Mouse (Mus musculus) gastrocnemius, postnatal 25 days (tissue): ENCODE measurements around the gene Olfr54. TPM values are rescaled to one million over a fixed set of nuclear protein-coding genes. Genes with fewer than 3 reads are reported as not detected.
A peak's percentile ranks its signal among the peaks of the same experiment; 100 is the strongest.
"Not testable (repeated sequence)": the region's sequence is repeated elsewhere in the genome, so short reads cannot be mapped to it uniquely, and the experiment has no call there.

ENCODE experiments used
- DNase-seq: peaks from one replicate; pipeline ENCODE4 v3.0.0; 2022
- long read RNA-seq, 2 experiments: library from polyadenylated mRNA; stranded (forward); transcript quantifications; one replicate each; pipeline ENCODE4 v2.0.0; 2021
- total RNA-seq, 2 experiments: library from RNA; stranded (reverse); gene quantifications; 1 replicate in 1 of 2; 2 replicates in 1 of 2; pipeline ENCODE4 v1.2.3; 2021

The Olfr54 gene
- not detected for total RNA-seq
- long read RNA-seq, experiment 1 = 0 reads
- long read RNA-seq, experiment 2 = 0 reads

DNA sequence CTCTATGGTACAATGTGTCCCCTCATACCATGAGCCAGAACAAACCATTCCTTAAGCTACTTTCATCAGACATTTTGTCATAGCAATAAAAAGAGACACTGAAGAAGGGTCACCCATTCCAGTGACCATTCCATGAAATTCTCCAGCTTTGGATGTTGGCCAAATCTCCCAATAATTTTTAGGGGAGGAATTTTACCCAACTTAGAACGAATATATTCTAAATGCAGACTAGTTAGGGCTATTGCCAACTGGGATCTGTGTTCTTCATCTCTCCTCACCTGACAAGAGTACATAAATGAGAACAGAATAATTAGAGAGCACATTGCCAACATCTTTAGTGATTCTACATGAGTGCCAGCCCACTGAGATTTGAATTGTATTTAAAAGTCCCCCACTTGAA is at the start of gene Olfr54:
Gene Olfr54, plus strand, starts transcription at position 301 of the 400 bp plus-strand sequence.
- DNase-seq = no peak

GRCm38 (mm10) chr11:50964886-50965285 is 49.1 kb upstream of the Olfr54 start:
- no peak for DNase-seq

DNA sequence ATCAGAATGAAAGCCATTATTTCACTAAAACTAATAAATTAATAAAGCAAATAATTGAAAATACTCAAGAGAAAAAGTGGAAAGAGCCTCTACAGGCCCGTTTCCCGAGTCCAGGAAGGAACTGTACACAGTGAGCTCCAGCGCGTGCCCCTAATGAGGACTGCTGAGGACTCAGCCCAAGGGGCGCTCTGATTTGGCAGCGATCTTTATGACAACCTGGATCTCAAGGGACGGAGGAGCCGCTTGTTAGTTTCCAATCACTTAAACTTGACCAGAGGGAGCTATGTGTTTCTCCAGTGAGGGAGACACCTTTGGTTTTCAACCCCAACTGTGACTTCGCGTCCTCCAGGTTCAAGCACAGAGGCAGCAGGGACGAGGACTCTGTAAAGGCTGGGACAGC is 47.8 kb upstream of the Olfr54 start, which contains the start of gene Olfr1378:
Gene Olfr1378, plus strand, starts transcription at position 301 of the 400 bp plus-strand sequence.
- no peak for DNase-seq

DNA sequence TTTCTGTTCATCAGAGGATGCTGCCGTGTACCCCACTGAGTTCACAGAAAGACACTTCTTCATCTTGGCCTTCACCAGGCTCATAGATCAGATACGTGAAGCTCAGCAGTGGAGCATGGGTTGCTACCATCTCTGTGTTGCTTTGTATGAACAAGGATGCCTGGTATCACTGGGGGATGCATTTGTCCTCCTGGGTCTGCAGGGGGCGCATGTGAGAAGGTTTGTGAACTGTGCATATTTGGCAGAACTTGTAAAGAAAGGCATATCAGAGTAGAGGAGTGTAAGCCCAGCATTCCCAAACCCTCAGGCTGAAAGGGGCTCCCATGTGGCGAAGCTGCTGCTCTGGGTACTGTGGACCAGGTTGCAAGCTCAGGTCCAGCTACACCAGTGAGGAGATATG is 36.8 kb upstream of the Olfr54 start:
- DNase-seq = no peak

DNA sequence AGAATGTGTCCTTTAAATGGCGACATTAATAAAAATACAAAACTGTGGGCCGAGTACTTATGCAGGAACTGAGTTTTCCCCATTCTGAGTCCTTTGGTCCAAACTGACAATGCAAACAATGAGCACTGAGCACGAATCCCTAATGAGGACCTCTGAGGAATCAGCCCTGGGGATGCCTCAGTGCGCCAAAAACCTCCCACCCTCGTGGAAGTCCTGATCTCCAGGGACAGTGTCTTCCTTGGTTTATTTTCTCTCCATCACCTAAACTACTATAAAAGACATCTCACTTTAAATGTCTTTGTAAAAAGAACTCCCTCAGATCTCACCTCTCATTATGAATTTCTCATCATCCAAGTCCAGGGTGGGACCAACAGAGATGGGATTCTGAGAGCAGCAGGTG is 32.4 kb upstream of the Olfr54 start, which contains the start of gene Olfr1377:
Gene Olfr1377, plus strand, starts transcription at position 301 of the 400 bp plus-strand sequence.
- DNase-seq = no peak

DNA sequence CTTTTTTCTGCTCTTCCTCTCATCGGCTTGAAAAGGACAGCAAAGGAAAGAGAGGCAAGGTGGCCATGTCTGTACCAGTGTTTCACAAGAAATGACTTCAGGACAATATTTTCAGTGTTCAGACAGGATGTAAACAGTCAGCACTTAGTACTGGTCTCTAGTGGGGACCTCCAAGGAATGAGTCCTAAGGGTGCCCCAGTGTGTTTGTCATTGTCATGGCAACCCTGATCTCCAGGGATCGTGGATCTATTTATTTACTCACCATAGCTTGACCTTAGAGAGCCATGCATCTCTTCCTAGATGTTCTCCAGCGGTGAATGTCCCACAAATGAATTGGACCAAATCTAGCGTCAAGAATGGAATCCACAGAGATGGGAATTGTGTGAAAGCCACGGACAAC is 10.7 kb upstream of the Olfr54 start, which contains the start of gene Olfr51:
Gene Olfr51, plus strand, starts transcription at position 301 of the 400 bp plus-strand sequence.
- no peak for DNase-seq

DNA sequence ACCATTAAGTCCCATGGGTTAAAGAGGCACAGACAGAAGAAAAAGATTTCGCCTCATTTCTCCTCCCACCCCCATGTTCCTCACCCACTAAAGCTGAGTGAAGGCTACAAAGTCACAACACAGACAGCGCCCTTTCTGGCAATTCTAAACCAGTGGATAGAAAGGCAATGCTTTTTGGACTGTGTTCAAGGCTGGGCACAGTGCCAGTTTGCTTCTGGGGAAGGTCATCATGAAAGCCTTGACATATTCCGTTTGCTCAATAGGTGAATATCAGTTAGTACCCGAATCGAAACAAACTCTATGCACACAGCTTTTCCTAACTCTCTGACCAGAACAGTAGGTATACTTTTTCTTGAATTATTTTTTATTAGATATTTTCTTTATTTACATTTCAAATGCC is 2.2 kb upstream of the Olfr54 start:
- no peak for DNase-seq

- DNase-seq = no peak
Measured at GRCm38 (mm10) chr11:51016341-51016740, 2.3 kb downstream of the Olfr54 start.

DNA sequence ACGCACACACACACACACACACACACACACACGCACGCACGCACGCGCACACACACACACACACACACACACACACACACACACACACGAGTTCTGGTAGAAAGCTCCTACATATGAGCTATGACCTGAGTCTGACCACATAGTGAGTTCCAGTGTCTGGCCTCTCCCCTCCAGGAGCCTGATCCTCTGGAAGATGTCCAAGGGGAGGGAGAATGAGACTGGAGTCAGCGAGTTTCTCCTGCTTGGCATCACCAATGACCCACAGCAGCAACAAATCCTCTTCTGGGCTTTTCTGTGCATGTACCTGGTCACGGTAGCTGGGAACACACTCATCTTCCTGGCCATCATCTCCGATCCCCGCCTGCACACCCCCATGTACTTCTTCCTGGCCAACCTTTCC is 12.8 kb downstream of the Olfr54 start:
- not testable (repeated sequence) for DNase-seq

- not testable (repeated sequence) for DNase-seq
Measured at GRCm38 (mm10) chr11:51029381-51029780, 15.3 kb downstream of the Olfr54 start.

- no peak for DNase-seq
Measured at GRCm38 (mm10) chr11:51030225-51030624, 16.2 kb downstream of the Olfr54 start.

GRCm38 (mm10) chr11:51032851-51033250 is 18.8 kb downstream of the Olfr54 start:
- DNase-seq = no peak

DNA sequence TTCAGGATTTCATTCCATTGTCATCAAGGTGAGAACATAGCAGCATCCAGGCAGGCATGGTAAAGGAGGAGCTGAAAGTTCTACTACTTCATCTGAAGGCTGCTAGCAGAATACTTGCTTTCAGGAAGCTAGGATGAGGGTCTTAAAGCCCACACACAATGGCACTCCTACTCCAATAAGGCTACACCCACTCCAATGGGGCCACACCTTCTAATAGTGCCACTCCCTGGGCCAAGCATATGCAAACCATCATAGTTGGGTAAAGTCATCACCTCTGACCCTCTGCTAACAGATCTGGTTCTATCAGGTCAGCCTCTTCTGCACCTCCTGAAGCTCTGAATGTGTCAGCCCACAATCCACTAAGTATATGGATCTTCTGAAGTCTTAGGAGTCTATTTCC is 20.1 kb downstream of the Olfr54 start:
- DNase-seq = not testable (repeated sequence)

- DNase-seq = no peak
Measured at GRCm38 (mm10) chr11:51035951-51036350, 21.9 kb downstream of the Olfr54 start.

DNA sequence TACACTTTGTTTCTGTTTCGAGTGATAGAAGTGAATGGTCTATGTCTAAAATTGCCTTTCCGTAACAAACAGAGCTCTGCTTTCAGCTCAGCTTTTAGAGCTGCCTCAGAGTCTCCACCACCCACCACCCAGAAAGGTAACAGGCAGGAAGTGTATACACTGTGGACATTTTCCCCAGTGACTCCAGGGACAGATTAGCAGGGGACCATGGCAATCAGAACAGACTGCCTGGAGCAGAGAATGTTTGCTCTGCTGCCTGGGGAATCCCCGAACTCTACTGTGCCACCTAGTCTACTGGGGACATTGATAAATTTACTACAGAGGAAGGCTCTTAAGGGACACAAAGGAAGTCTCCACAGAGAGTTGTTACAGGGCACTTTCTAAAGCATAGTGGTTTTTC is 30.7 kb downstream of the Olfr54 start:
- not testable (repeated sequence) for DNase-seq

- DNase-seq = not testable (repeated sequence)
Measured at GRCm38 (mm10) chr11:51047809-51048208, 33.8 kb downstream of the Olfr54 start, which contains the start of gene Olfr1375. Olfr1375 (plus strand) TSS chr11:51048109.

DNA sequence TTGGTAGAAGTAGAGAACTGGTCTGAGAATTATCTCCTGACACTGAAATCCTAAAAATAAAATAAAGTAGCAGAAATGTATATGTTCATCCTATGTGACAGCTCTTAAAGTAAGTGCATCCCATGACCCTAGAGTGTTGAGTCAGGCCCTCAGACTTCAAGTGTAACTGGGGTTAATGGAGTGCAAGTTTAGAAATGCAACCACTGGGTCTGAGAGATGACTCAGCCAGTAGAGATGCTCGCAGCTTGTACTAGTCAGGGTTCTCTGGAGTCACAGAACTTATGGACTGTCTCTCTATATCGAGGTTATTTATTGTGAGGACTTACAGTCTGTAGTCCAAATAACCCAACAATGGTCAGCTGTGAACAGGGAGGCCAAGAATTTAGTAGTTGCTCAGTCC is 37.6 kb downstream of the Olfr54 start:
- no peak for DNase-seq

GRCm38 (mm10) chr11:51053230-51053629 is 39.2 kb downstream of the Olfr54 start:
- DNase-seq = no peak

- DNase-seq = peak; percentile 72
Measured at GRCm38 (mm10) chr11:51059151-51059571, 45.1 kb downstream of the Olfr54 start, which contains the start of gene Zfp354a. Zfp354a (plus strand) TSS chr11:51059257.

GRCm38 (mm10) chr11:51059640-51060039 is 45.6 kb downstream of the Olfr54 start:
- DNase-seq = no peak

- no peak for DNase-seq
Measured at GRCm38 (mm10) chr11:51060981-51061380, 46.9 kb downstream of the Olfr54 start.

- DNase-seq = no peak
Measured at GRCm38 (mm10) chr11:51063276-51063675, 49.2 kb downstream of the Olfr54 start.

- DNase-seq = no peak
Measured at GRCm38 (mm10) chr11:51063841-51064240, 49.8 kb downstream of the Olfr54 start.
